Mouse (Mus musculus) cortical plate, adult 2 months (tissue): ENCODE measurements around the gene Snx29.

Experiments used
- CTCF ChIP-seq: fragments of 200-500 bp; IDR thresholded peaks from 2 replicates; pipeline ENCODE4 v1.5.1; 2011; ENCODE audit warnings: mild to moderate bottlenecking, control low read depth, low read length; ENCODE audit not compliant: insufficient read depth; ENCODE audit errors: extremely low read depth
- POLR2A ChIP-seq: fragments of 200-500 bp; IDR thresholded peaks from 2 replicates; pipeline ENCODE4 v1.6.1; 2011; ENCODE audit warnings: mild to moderate bottlenecking, low read length, control low read depth; ENCODE audit not compliant: insufficient read depth; ENCODE audit errors: extremely low read depth

DNA sequence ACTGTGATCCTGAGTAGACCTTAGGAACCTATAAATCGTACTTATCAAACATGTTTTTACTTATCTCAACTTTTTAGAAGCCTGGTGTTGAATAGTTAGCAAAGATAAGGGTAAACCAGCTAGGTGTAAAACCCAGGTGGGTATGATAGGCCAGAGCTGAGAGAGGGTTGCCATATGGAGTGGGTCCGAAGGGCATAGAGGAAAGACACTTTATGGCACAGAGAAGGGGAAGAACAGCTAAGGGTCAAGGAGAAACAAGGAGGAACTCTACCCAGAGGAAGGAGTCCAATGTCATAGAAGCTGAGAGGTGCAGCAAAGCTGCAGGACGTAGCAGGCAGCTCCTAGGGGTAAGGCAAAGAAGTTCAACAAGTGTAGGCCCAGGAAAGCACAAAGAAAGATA lies 244.9 kb downstream of the Snx29 start:
- TF ChIP-seq POLR2A (no peak), CTCF (no peak)
